ENCODE assay signal across 11 mouse cellular contexts in genomic region chr13:103986660-103987059, GRCm38 (mm10).
DNase-seq lines count a peak whose midpoint lies in the region; ATAC-seq and TF ChIP-seq lines count a peak whose summit lies in the region.
"Had no signal": no experiment of that assay in that cellular context is flagged by ENCODE, and none has a peak within 500 bp of the region (broad histone marks: within the 10 kb centered on the region; RNA-seq: fewer than 3 reads in every experiment).

No protein-coding gene starts in this region.

- WGBS in forebrain, postnatal 0 days = 56% methylated on average over 4 of the region's 4 CpGs
- 84% methylated on average over 4 of the region's 4 CpGs for WGBS in forebrain, embryonic 10.5 days
- WGBS in kidney, postnatal 0 days = 51% methylated on average over 4 of the region's 4 CpGs
- WGBS in hindbrain, embryonic 12.5 days = 77% methylated on average over 4 of the region's 4 CpGs

- no peak overlapping the region for H3K27ac ChIP-seq in forebrain, postnatal 0 days (ENCODE audit: low read depth, low read length)
- no peak overlapping the region for H3K27ac ChIP-seq in forebrain, embryonic 10.5 days
- H3K27ac ChIP-seq in kidney, postnatal 0 days = no peak overlapping the region
- no peak overlapping the region for H3K27ac ChIP-seq in hindbrain, embryonic 12.5 days
- H3K27ac ChIP-seq: macrophage; neural tube, embryonic 12.5 days had no signal

- H3K9ac ChIP-seq in forebrain, postnatal 0 days = no peak overlapping the region
- H3K9ac ChIP-seq in kidney, postnatal 0 days (ENCODE audit: low read depth, low read length) = no peak overlapping the region
- H3K9ac ChIP-seq in hindbrain, embryonic 12.5 days = no peak overlapping the region
- H3K9ac ChIP-seq: neural tube, embryonic 12.5 days had no signal

- H3K4me2 ChIP-seq in forebrain, postnatal 0 days (ENCODE audit: low read depth) = no peak overlapping the region
- H3K4me2 ChIP-seq in kidney, postnatal 0 days (ENCODE audit: low read length) = no peak overlapping the region
- no peak overlapping the region for H3K4me2 ChIP-seq in hindbrain, embryonic 12.5 days (replicated peaks)
- H3K4me2 ChIP-seq: neural tube, embryonic 12.5 days had no signal

- TF ChIP-seq CTCF in forebrain, postnatal 0 days (IDR thresholded peaks at IDR 0.05; ENCODE audit: low read depth) = no peak
- no peak for TF ChIP-seq CTCF in kidney, postnatal 0 days (IDR thresholded peaks at IDR 0.05; ENCODE audit: low read depth)

- ATAC-seq in forebrain, postnatal 0 days = peak; percentile 56
- ATAC-seq in kidney, postnatal 0 days (replicated peaks; ENCODE audit: low FRiP score, low read depth) = no peak
- no peak for ATAC-seq in monocyte, adult 5-6 weeks (replicated peaks; ENCODE audit: insufficient number of reproducible peaks, low FRiP score, low TSS enrichment, poor library complexity, severe bottlenecking)
- no peak for ATAC-seq in hindbrain, embryonic 12.5 days (ENCODE audit: low FRiP score)

- no peaks in the 10 kb centered on the region for H3K4me1 ChIP-seq in forebrain, postnatal 0 days (ENCODE audit: insufficient read depth)
- no peaks in the 10 kb centered on the region for H3K4me1 ChIP-seq in forebrain, embryonic 10.5 days
- peaks cover 5% of the 10 kb centered on the region; the same call in 1 of the 2 replicates for H3K4me1 ChIP-seq in kidney, postnatal 0 days (replicated peaks; ENCODE audit: insufficient read depth, low read length)
- H3K4me1 ChIP-seq in hindbrain, embryonic 12.5 days = no peaks in the 10 kb centered on the region
- H3K4me1 ChIP-seq: neural tube, embryonic 12.5 days had no signal

- 0 out of 2 replicates have a peak, but pooled peaks cover 3% of the 10 kb centered on the region for H3K9me3 ChIP-seq in forebrain, postnatal 0 days (ENCODE audit: low read length)
- H3K9me3 ChIP-seq in forebrain, embryonic 10.5 days = peaks cover 12% of the 10 kb centered on the region
- no peaks in the 10 kb centered on the region for H3K9me3 ChIP-seq in kidney, postnatal 0 days (replicated peaks; ENCODE audit: low read length)
- H3K9me3 ChIP-seq in hindbrain, embryonic 12.5 days (replicated peaks) = peaks cover 15% of the 10 kb centered on the region

- H3K36me3 ChIP-seq in forebrain, postnatal 0 days (ENCODE audit: insufficient read depth) = 0 out of 2 replicates have a peak, but pooled peaks cover 6% of the 10 kb centered on the region
- H3K36me3 ChIP-seq in forebrain, embryonic 10.5 days (replicated peaks) = no peaks in the 10 kb centered on the region
- no peaks in the 10 kb centered on the region for H3K36me3 ChIP-seq in kidney, postnatal 0 days (ENCODE audit: insufficient read depth, low read length)
- 0 out of 2 replicates have a peak, but pooled peaks cover 2% of the 10 kb centered on the region for H3K36me3 ChIP-seq in hindbrain, embryonic 12.5 days
- H3K36me3 ChIP-seq: neural tube, embryonic 12.5 days had no signal

- no peaks in the 10 kb centered on the region for H3K27me3 ChIP-seq in forebrain, postnatal 0 days (ENCODE audit: insufficient read depth, low read length)
- no peaks in the 10 kb centered on the region for H3K27me3 ChIP-seq in forebrain, embryonic 10.5 days (ENCODE audit: poor library complexity, severe bottlenecking)
- no peaks in the 10 kb centered on the region for H3K27me3 ChIP-seq in kidney, postnatal 0 days (ENCODE audit: insufficient read depth, low read length)
- H3K27me3 ChIP-seq in hindbrain, embryonic 12.5 days = no peaks in the 10 kb centered on the region
- H3K27me3 ChIP-seq: neural tube, embryonic 12.5 days had no signal

- no peak overlapping the region for H3K4me3 ChIP-seq in forebrain, postnatal 0 days (ENCODE audit: low read depth, low read length)
- H3K4me3 ChIP-seq in forebrain, embryonic 10.5 days = no peak overlapping the region
- H3K4me3 ChIP-seq in kidney, postnatal 0 days (replicated peaks; ENCODE audit: low read depth, low read length) = no peak overlapping the region
- H3K4me3 ChIP-seq in hindbrain, embryonic 12.5 days = no peak overlapping the region
- H3K4me3 ChIP-seq: neural tube, embryonic 12.5 days had no signal

- peak; percentile 23 for DNase-seq in forebrain, postnatal 0 days
- DNase-seq in forebrain, embryonic 10.5 days (ENCODE audit: extremely low spot score, low spot score) = no peak
- peak; percentile 28 for DNase-seq in lung, postnatal 10 days
- no peak for DNase-seq in lung, adult 18-20 months
- peak; percentile 87 for DNase-seq in kidney, postnatal 0 days (ENCODE audit: low spot score)
- DNase-seq in urinary bladder, adult 18-20 months (ENCODE audit: low spot score in 2 of 2) = no peak
- DNase-seq: right cerebral cortex, postnatal 14 days had no signal

Comparison
In these comparisons a context has a peak if more than half of its experiments do, and no peak if none do; other contexts are left out.
1. DNase-seq: peak in forebrain, postnatal 0 days (single experiment), lung, postnatal 10 days (single experiment) and kidney, postnatal 0 days (single experiment); none in forebrain, embryonic 10.5 days (single experiment), lung, adult 18-20 months (0 of 2) and urinary bladder, adult 18-20 months (0 of 2).